Mouse (Mus musculus) CD4-positive, CD25-positive, alpha-beta regulatory T cell, adult 4 months (primary cell): ENCODE measurements around the gene Tnks1bp1. TPM values are rescaled to one million over a fixed set of nuclear protein-coding genes. Genes with fewer than 3 reads are reported as not detected.

Experiments used
- ATAC-seq: one replicate; pipeline ENCODE4 v1.8.0; 2017
- polyA plus RNA-seq, 2 experiments: library from polyadenylated mRNA; unstranded; fragments of 100-300 nt; shearing (Covaris generic); gene quantifications; one replicate each; pipeline ENCODE4 v1.2.1; 2017

The Tnks1bp1 gene
- polyA plus RNA-seq, 2 experiments from 2014 or later = 3.8 to 5.6 TPM

- no peak for ATAC-seq
Observed at GRCm38 (mm10) chr2:85095906-85096305, 48.1 kb downstream of the Tnks1bp1 start.

GRCm38 (mm10) chr2:85098014-85098413, 50.2 kb downstream of the Tnks1bp1 start:
- ATAC-seq = no peak

- ATAC-seq = no peak
Observed at GRCm38 (mm10) chr2:85098824-85099511, 51.1 kb downstream of the Tnks1bp1 start.

GRCm38 (mm10) chr2:85103201-85103600, 55.4 kb downstream of the Tnks1bp1 start:
- ATAC-seq = no peak

GRCm38 (mm10) chr2:85105426-85106013, 57.7 kb downstream of the Tnks1bp1 start:
- ATAC-seq = no peak

GRCm38 (mm10) chr2:85106068-85106790, 58.4 kb downstream of the Tnks1bp1 start:
- no peak for ATAC-seq

GRCm38 (mm10) chr2:85106941-85107340, 59.1 kb downstream of the Tnks1bp1 start:
- ATAC-seq = no peak

- ATAC-seq = no peak
Observed at GRCm38 (mm10) chr2:85110288-85110875, 62.6 kb downstream of the Tnks1bp1 start.

Other genes starting within 250 kb of the Tnks1bp1 start
- 100 to 1,000 TPM in 1 of 2 experiments, 10 to 100 TPM in 1; 89.3 to 121 TPM for gene Ube2l6, start 249.2 kb upstream of the Tnks1bp1 start, polyA plus RNA-seq
- not detected for gene Smtnl1, start 225.4 kb upstream of the Tnks1bp1 start, polyA plus RNA-seq
- 10 to 100 TPM; 34.7 to 40.8 TPM for gene Timm10, start 221.0 kb upstream of the Tnks1bp1 start, polyA plus RNA-seq
- 1 to 10 TPM; 3.8 to 4.7 TPM for gene Slc43a1, start 209.2 kb upstream of the Tnks1bp1 start, polyA plus RNA-seq
- gene Rtn4rl2, start 161.3 kb upstream of the Tnks1bp1 start, polyA plus RNA-seq = not detected
- 10 to 100 TPM in 1 of 2 experiments, 1 to 10 TPM in 1; 7.0 to 10.7 TPM for gene Slc43a3, start 111.4 kb upstream of the Tnks1bp1 start, polyA plus RNA-seq
- not detected for gene Prg2, start 67.6 kb upstream of the Tnks1bp1 start, polyA plus RNA-seq
- gene Prg3, start 59.8 kb upstream of the Tnks1bp1 start, polyA plus RNA-seq = not detected
- 100 to 1,000 TPM; 147 to 202 TPM for gene Ssrp1, start 10.8 kb upstream of the Tnks1bp1 start, polyA plus RNA-seq
- gene P2rx3, start 10.6 kb upstream of the Tnks1bp1 start, polyA plus RNA-seq = under 1 TPM in 1 of 2 experiments, not detected in 1; 0.46 TPM
- not detected for gene Aplnr, start 88.2 kb downstream of the Tnks1bp1 start, polyA plus RNA-seq
- not detected for gene Lrrc55, start 149.2 kb downstream of the Tnks1bp1 start, polyA plus RNA-seq